Mouse (Mus musculus) heart, embryonic 11.5 days (tissue): ENCODE results near the gene 4930452B06Rik. TPM values are rescaled to one million over a fixed set of nuclear protein-coding genes. Genes with fewer than 3 reads are reported as not detected.

ENCODE experiments used
- ATAC-seq: fragments of 200-750 bp; cut with Nextera tagmentation; replicated peaks from 2 replicates; pipeline ENCODE4 v1.8.0; 2017; ENCODE audit warnings: moderate library complexity; ENCODE audit not compliant: insufficient number of reproducible peaks, low FRiP score, low TSS enrichment
- H3K27ac ChIP-seq: fragments of 300-500 bp; sonication (generic); 2 replicates; pipeline ENCODE4 v1.5.1; 2014; ENCODE audit warnings: mild to moderate bottlenecking, low read depth, low read length
- H3K27me3 ChIP-seq: fragments of 300-500 bp; sonication (generic); 2 replicates; pipeline ENCODE4 v1.6.1; 2014; ENCODE audit warnings: mild to moderate bottlenecking, low read length, mixed read lengths; ENCODE audit not compliant: control insufficient read depth, insufficient read depth
- H3K36me3 ChIP-seq: fragments of 300-500 bp; sonication (generic); 2 replicates; pipeline ENCODE4 v1.6.1; 2014; ENCODE audit warnings: mild to moderate bottlenecking, low read length, moderate library complexity, mixed read lengths; ENCODE audit not compliant: control insufficient read depth, insufficient read depth
- H3K4me1 ChIP-seq: fragments of 300-500 bp; sonication (generic); 2 replicates; pipeline ENCODE4 v1.6.1; 2014; ENCODE audit warnings: low read length; ENCODE audit not compliant: control insufficient read depth, insufficient read depth
- H3K4me2 ChIP-seq: fragments of 300-500 bp; sonication (generic); 2 replicates; pipeline ENCODE4 v1.6.1; 2014; ENCODE audit warnings: mild to moderate bottlenecking, moderate library complexity
- H3K4me3 ChIP-seq: fragments of 300-500 bp; sonication (generic); 2 replicates; pipeline ENCODE4 v1.5.1; 2014; ENCODE audit warnings: low read depth, low read length
- H3K9ac ChIP-seq: fragments of 300-500 bp; sonication (generic); 2 replicates; pipeline ENCODE4 v1.6.1; 2014; ENCODE audit warnings: mild to moderate bottlenecking, low read depth, low read length, moderate library complexity
- H3K9me3 ChIP-seq: fragments of 300-500 bp; sonication (generic); replicated peaks from 2 replicates; pipeline ENCODE4 v1.6.1; 2016; ENCODE audit warnings: low read length; ENCODE audit not compliant: control insufficient read depth
- WGBS: fragments of 180-500 bp; shearing (Covaris S2); extraction: QIAGEN DNeasy Blood & Tissue Kit; methylation state at CpG from one replicate; pipeline ENCODE4 v1.1.7; 2014; ENCODE audit not compliant: insufficient replicate concordance; 5-methylcytosine and 5-hydroxymethylcytosine counted together
- polyA plus RNA-seq: library from polyadenylated mRNA; unstranded; fragments of >200 nt; fragmentation: Nextera tagmentation; extraction: Ambion mirVana; gene quantifications from 2 replicates; pipeline ENCODE4 v1.2.1, GENCODE M21; 2014

The 4930452B06Rik gene
- polyA plus RNA-seq, 1 experiment from 2014 or later = 19.2 TPM

- 62% methylated on average over 4 of the region's 4 CpGs for WGBS
- H3K4me2 ChIP-seq = no peak overlapping the region
- no peaks in the 10 kb centered on the region for H3K4me1 ChIP-seq
- H3K4me3 ChIP-seq = no peak overlapping the region
- ATAC-seq = no peak
- no peak overlapping the region for H3K9ac ChIP-seq
- no peaks in the 10 kb centered on the region for H3K27me3 ChIP-seq
- no peaks in the 10 kb centered on the region for H3K9me3 ChIP-seq
- H3K36me3 ChIP-seq = no peaks in the 10 kb centered on the region
- no peak overlapping the region for H3K27ac ChIP-seq
Measured at GRCm38 (mm10) chr14:8459759-8460158, 206.3 kb downstream of the 4930452B06Rik start.

DNA sequence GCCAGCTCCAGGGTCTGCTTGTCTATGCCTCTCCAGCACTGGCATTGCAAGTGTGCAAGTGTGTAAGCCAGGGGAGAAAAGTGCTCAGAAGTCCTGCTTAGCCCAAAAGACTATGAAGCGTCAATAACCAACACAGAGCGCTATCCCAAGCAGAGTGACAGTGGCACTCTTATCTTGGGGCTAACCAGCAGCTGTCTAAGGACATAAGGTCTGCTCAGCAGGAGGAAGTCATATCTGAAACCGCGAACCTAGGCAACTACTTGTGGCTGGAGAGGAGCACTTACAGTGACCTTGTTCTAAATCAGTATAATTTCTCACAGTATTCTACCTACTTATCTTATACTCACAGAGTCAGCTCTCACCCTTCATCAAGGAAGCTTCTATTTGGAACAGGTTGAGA lies 214.9 kb downstream of the 4930452B06Rik start:
- Histone ChIP-seq H3K27me3 (no peaks in the 10 kb centered on the region), H3K27ac (no peak overlapping the region), H3K9me3 (no peaks in the 10 kb centered on the region), H3K4me1 (no peaks in the 10 kb centered on the region), H3K4me3 (no peak overlapping the region), H3K36me3 (no peaks in the 10 kb centered on the region), H3K4me2 (no peak overlapping the region), H3K9ac (no peak overlapping the region)
- 39% methylated on average over 4 of the region's 4 CpGs for WGBS
- ATAC-seq = no peak

DNA sequence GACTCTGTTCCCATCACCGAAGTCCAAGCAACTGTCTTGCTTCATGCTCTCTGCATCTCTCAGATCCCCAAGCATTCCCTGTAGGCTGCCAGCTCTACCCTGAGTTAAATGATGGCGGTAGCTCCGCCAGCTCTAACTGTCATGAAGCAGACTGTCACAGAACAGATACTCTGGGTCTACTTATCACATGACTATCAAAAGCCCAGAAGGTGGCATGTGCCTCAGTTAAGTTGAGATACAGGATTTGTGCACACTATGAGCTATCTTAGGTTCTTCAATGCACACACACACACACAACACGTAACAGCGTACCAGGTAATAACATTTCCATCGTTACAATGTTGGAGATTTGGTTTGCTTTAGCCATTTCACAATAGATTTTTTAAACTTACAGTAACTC lies 215.7 kb downstream of the 4930452B06Rik start:
- 88% methylated on average over 6 of the region's 6 CpGs for WGBS
- H3K4me3 ChIP-seq = no peak overlapping the region
- no peak for ATAC-seq
- H3K36me3 ChIP-seq = no peaks in the 10 kb centered on the region
- no peaks in the 10 kb centered on the region for H3K27me3 ChIP-seq
- H3K9me3 ChIP-seq = no peaks in the 10 kb centered on the region
- H3K27ac ChIP-seq = no peak overlapping the region
- H3K4me2 ChIP-seq = no peak overlapping the region
- no peaks in the 10 kb centered on the region for H3K4me1 ChIP-seq
- no peak overlapping the region for H3K9ac ChIP-seq

GRCm38 (mm10) chr14:8449299-8449698 lies 216.7 kb downstream of the 4930452B06Rik start:
- no peak overlapping the region for H3K4me3 ChIP-seq
- ATAC-seq = no peak
- no peak overlapping the region for H3K9ac ChIP-seq
- no peak overlapping the region for H3K27ac ChIP-seq
- H3K9me3 ChIP-seq = no peaks in the 10 kb centered on the region
- no peaks in the 10 kb centered on the region for H3K4me1 ChIP-seq
- no peak overlapping the region for H3K4me2 ChIP-seq
- no peaks in the 10 kb centered on the region for H3K36me3 ChIP-seq
- H3K27me3 ChIP-seq = no peaks in the 10 kb centered on the region

GRCm38 (mm10) chr14:8447352-8447751 lies 218.7 kb downstream of the 4930452B06Rik start:
- Histone ChIP-seq H3K36me3 (no peaks in the 10 kb centered on the region), H3K27me3 (no peaks in the 10 kb centered on the region), H3K4me3 (no peak overlapping the region), H3K4me2 (no peak overlapping the region), H3K27ac (no peak overlapping the region), H3K9me3 (no peaks in the 10 kb centered on the region), H3K9ac (no peak overlapping the region), H3K4me1 (no peaks in the 10 kb centered on the region)
- 83% methylated on average over 1 of the region's 1 CpGs for WGBS
- no peak for ATAC-seq

GRCm38 (mm10) chr14:8444363-8444762 lies 221.7 kb downstream of the 4930452B06Rik start:
- H3K27ac ChIP-seq = no peak overlapping the region
- no peaks in the 10 kb centered on the region for H3K27me3 ChIP-seq
- ATAC-seq = no peak
- no peaks in the 10 kb centered on the region for H3K36me3 ChIP-seq
- H3K4me2 ChIP-seq = no peak overlapping the region
- WGBS = 82% methylated on average over 2 of the region's 2 CpGs
- no peak overlapping the region for H3K4me3 ChIP-seq
- H3K4me1 ChIP-seq = no peaks in the 10 kb centered on the region
- no peak overlapping the region for H3K9ac ChIP-seq
- H3K9me3 ChIP-seq = no peaks in the 10 kb centered on the region

- no peaks in the 10 kb centered on the region for H3K36me3 ChIP-seq
- 57% methylated on average over 3 of the region's 3 CpGs for WGBS
- ATAC-seq = no peak
- no peak overlapping the region for H3K4me2 ChIP-seq
- H3K4me1 ChIP-seq = no peaks in the 10 kb centered on the region
- H3K9ac ChIP-seq = no peak overlapping the region
- H3K27ac ChIP-seq = no peak overlapping the region
- no peaks in the 10 kb centered on the region for H3K9me3 ChIP-seq
- no peaks in the 10 kb centered on the region for H3K27me3 ChIP-seq
- no peak overlapping the region for H3K4me3 ChIP-seq
Measured at GRCm38 (mm10) chr14:8442691-8443090, 223.3 kb downstream of the 4930452B06Rik start.

DNA sequence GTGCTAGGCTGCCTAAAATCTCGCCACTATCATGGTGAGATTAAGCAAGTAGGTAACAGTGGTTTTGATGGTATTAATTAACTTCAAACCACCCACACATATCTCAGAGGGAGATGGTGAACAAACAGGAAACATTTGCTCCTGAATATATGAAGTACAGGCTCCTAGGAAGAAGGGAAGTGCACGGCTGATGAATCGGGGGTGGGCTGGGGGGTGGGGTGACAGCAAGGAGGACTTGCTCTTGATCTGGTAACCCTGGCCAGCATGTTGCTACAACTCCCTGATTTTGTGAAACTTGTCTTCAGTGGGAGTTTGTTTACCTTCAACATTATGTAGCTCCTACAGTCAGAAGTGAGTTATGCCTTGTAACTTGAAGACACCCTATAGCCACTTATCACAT lies 224.4 kb downstream of the 4930452B06Rik start:
- H3K9me3 ChIP-seq = no peaks in the 10 kb centered on the region
- H3K36me3 ChIP-seq = no peaks in the 10 kb centered on the region
- H3K27me3 ChIP-seq = no peaks in the 10 kb centered on the region
- no peak overlapping the region for H3K9ac ChIP-seq
- no peak overlapping the region for H3K4me3 ChIP-seq
- ATAC-seq = no peak
- no peak overlapping the region for H3K27ac ChIP-seq
- H3K4me1 ChIP-seq = no peaks in the 10 kb centered on the region
- 70% methylated on average over 3 of the region's 3 CpGs for WGBS
- no peak overlapping the region for H3K4me2 ChIP-seq

DNA sequence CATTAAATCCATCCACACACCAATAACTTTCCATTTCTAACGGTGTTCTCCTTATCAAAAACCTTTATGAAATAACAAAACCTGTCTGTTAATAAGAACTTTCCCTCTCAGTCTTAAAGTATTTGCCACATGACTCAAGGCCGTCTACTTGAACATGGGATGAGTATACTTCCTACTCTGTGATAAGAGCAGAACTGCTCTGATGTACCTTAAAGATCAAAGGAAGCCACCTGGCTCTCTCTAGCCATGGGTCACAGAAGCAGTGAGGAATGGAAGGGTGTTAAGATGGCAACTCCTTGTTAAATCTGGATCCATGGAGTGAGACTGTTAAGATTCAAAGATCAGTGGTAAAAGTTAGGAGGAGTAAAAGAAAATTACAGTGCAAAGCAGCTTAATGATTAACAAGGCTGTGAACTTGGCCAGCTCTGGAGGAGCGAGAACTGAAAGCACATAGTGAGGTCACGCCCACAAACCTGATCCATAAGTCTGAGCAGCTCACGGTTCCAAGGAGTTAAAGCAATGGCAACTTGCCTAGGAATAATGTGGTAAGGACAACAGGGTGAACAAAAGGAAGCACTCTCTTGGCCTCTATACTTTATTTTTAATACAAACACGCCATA lies 235.3 kb downstream of the 4930452B06Rik start:
- 72% methylated on average over 6 of the region's 6 CpGs for WGBS
- no peak for ATAC-seq
- H3K9me3 ChIP-seq = no peaks in the 10 kb centered on the region

More for the DNA sequence above, 235.3 kb downstream of the 4930452B06Rik start:
- Histone ChIP-seq H3K4me3 (no peak overlapping the region), H3K4me1 (no peaks in the 10 kb centered on the region), H3K27me3 (no peaks in the 10 kb centered on the region), H3K4me2 (no peak overlapping the region), H3K27ac (no peak overlapping the region), H3K36me3 (no peaks in the 10 kb centered on the region), H3K9ac (no peak overlapping the region)
